Mouse (Mus musculus): ENCODE measurements at regions not wholly inside any gene's neighbourhood (a gene's known extent, or its start where the extent isn't known, plus 50 kb on each side); places are given as distances from the start of the nearest gene placed in this dataset.

GRCm38 (mm10) chr13:52249492-52249891 is 281.6 kb downstream of the Diras2 start:
- TF ChIP-seq CTCF (IDR thresholded peaks at IDR 0.05; ENCODE audit: control insufficient read depth, insufficient read depth, insufficient read length): no peak
- TF ChIP-seq MAX (IDR thresholded peaks at IDR 0.05): no peak
- TF ChIP-seq CEBPB (IDR thresholded peaks at IDR 0.05; ENCODE audit: low read depth): no peak
- TF ChIP-seq FOSL1 (IDR thresholded peaks at IDR 0.05; ENCODE audit: insufficient read depth, low read length, poor library complexity, severe bottlenecking): no peak
- no peak for TF ChIP-seq MYOG (IDR thresholded peaks at IDR 0.05; ENCODE audit: control insufficient read depth, extremely low read depth, insufficient read length)

Measured in C2C12 (cell line).